Mouse (Mus musculus) liver, embryonic 12.5 days (tissue): Measurements from ENCODE around the gene Ddx21. TPM values are rescaled to one million over a fixed set of nuclear protein-coding genes. Genes with fewer than 3 reads are reported as not detected.

ENCODE experiments used
- ATAC-seq: fragments of 200-750 bp; cut with Nextera tagmentation; 2 replicates; pipeline ENCODE4 v1.8.0; 2017; ENCODE audit warnings: moderate number of reproducible peaks, mild to moderate bottlenecking, moderate library complexity
- H3K27ac ChIP-seq: fragments of 300-500 bp; sonication (generic); 2 replicates; pipeline ENCODE4 v1.5.1; 2016; ENCODE audit warnings: mild to moderate bottlenecking
- H3K27me3 ChIP-seq: fragments of 300-500 bp; sonication (generic); replicated peaks from 2 replicates; pipeline ENCODE4 v1.6.1; 2016; ENCODE audit warnings: mild to moderate bottlenecking, moderate library complexity
- H3K36me3 ChIP-seq: fragments of 300-500 bp; sonication (generic); 2 replicates; pipeline ENCODE4 v1.6.1; 2016; ENCODE audit warnings: mild to moderate bottlenecking, moderate library complexity
- H3K4me1 ChIP-seq: fragments of 300-500 bp; sonication (generic); 2 replicates; pipeline ENCODE4 v1.6.1; 2016
- H3K4me2 ChIP-seq: fragments of 300-500 bp; sonication (generic); 2 replicates; pipeline ENCODE4 v1.6.1; 2016; ENCODE audit warnings: mild to moderate bottlenecking, moderate library complexity
- H3K4me3 ChIP-seq: fragments of 300-500 bp; sonication (generic); 2 replicates; pipeline ENCODE4 v1.5.1; 2016; ENCODE audit warnings: mild to moderate bottlenecking, moderate library complexity
- H3K9ac ChIP-seq: fragments of 300-500 bp; sonication (generic); 2 replicates; pipeline ENCODE4 v1.6.1; 2016; ENCODE audit warnings: mild to moderate bottlenecking, moderate library complexity
- H3K9me3 ChIP-seq: fragments of 300-500 bp; sonication (generic); replicated peaks from 2 replicates; pipeline ENCODE4 v1.6.1; 2016; ENCODE audit warnings: mild to moderate bottlenecking, moderate library complexity
- WGBS: fragments of 180-500 bp; shearing (Covaris S2); methylation state at CpG from one replicate; pipeline ENCODE4 v1.1.7; 2016; ENCODE audit not compliant: insufficient replicate concordance; 5-methylcytosine and 5-hydroxymethylcytosine counted together
- polyA plus RNA-seq: library from polyadenylated mRNA; unstranded; fragments of >200 nt; fragmentation: Nextera tagmentation; extraction: Ambion mirVana; gene quantifications from 2 replicates; pipeline ENCODE4 v1.2.1, GENCODE M21; 2016

Gene Ddx21
- polyA plus RNA-seq, 1 experiment from 2014 or later, result 40.6 TPM

GRCm38 (mm10) chr10:62541499-62541898 lies 60.6 kb downstream of the Ddx21 start:
- Histone ChIP-seq H3K4me1 (peaks cover 38% of the 10 kb centered on the region), H3K27me3 (0 out of 2 replicates have a peak, but pooled peaks cover 4% of the 10 kb centered on the region), H3K9ac (no peak overlapping the region), H3K36me3 (no peaks in the 10 kb centered on the region), H3K27ac (peak overlapping the region; percentile 69; the same call in 1 of the 2 replicates), H3K4me3 (no peak overlapping the region), H3K9me3 (no peaks in the 10 kb centered on the region), H3K4me2 (0 out of 2 replicates have a peak overlapping the region, but pooled peaks have one; percentile 6)
- no peak for ATAC-seq
- 65% methylated on average over 12 of the region's 12 CpGs for WGBS

DNA sequence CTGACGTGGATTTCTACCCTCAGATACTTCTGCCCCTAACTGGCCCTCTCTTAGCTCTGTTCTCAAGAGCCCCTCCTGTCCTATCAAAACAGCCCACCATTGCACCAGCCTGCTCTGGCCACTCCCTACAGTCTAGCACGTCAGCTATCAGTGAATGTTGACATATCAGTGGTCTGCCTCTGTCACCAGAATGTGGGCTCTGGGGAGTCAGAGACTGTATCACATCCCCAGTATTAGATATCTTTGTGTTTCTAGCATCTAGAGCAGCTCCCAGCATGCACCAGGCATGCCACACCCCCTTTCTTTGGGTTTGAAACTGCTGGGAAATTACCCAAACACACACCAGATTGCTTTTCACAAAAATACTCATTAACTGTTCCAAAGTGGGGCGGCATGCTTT lies 61.3 kb downstream of the Ddx21 start:
- ATAC-seq, result peak; percentile 87
- no peaks in the 10 kb centered on the region for H3K36me3 ChIP-seq
- peaks cover 43% of the 10 kb centered on the region for H3K4me1 ChIP-seq
- H3K4me2 ChIP-seq, result peak overlapping the region; percentile 18
- H3K27ac ChIP-seq, result peak overlapping the region; percentile 43; the same call in 1 of the 2 replicates
- H3K9ac ChIP-seq, result no peak overlapping the region
- H3K9me3 ChIP-seq, result no peaks in the 10 kb centered on the region
- no peaks in the 10 kb centered on the region for H3K27me3 ChIP-seq
- H3K4me3 ChIP-seq, result no peak overlapping the region
- WGBS, result 34% methylated on average over 3 of the region's 3 CpGs

- Histone ChIP-seq H3K27me3 (no peaks in the 10 kb centered on the region), H3K36me3 (no peaks in the 10 kb centered on the region), H3K9me3 (no peaks in the 10 kb centered on the region), H3K9ac (no peak overlapping the region), H3K4me2 (no peak overlapping the region), H3K4me3 (no peak overlapping the region), H3K27ac (no peak overlapping the region), H3K4me1 (peaks cover 5% of the 10 kb centered on the region)
- 73% methylated on average over 7 of the region's 7 CpGs for WGBS
- ATAC-seq, result no peak
Observed at GRCm38 (mm10) chr10:62534509-62534908, 67.6 kb downstream of the Ddx21 start.

- 21% methylated on average over 2 of the region's 2 CpGs for WGBS
- Histone ChIP-seq H3K27me3 (no peaks in the 10 kb centered on the region), H3K9ac (no peak overlapping the region), H3K9me3 (no peaks in the 10 kb centered on the region), H3K36me3 (no peaks in the 10 kb centered on the region), H3K4me3 (no peak overlapping the region), H3K4me1 (peaks cover 5% of the 10 kb centered on the region; the same call in 1 of the 2 replicates), H3K27ac (no peak overlapping the region), H3K4me2 (no peak overlapping the region)
- ATAC-seq, result no peak
Observed at GRCm38 (mm10) chr10:62532832-62533231, 69.2 kb downstream of the Ddx21 start.

Other genes with a start within 250 kb of the Ddx21 start
- gene Hk1, start 222.4 kb downstream of the Ddx21 start, polyA plus RNA-seq, result 130 and 131 TPM in 2 replicates
- 6.9 and 7.8 TPM in 2 replicates for gene Hkdc1, start 179.8 kb downstream of the Ddx21 start, polyA plus RNA-seq
- gene 4930507D05Rik, start 152.8 kb downstream of the Ddx21 start, polyA plus RNA-seq, result 0.14 and 0.51 TPM in 2 replicates
- 25.4 and 30.7 TPM in 2 replicates for gene Supv3l1, start 152.5 kb downstream of the Ddx21 start, polyA plus RNA-seq
- gene Vps26a, start 115.5 kb downstream of the Ddx21 start, polyA plus RNA-seq, result 59.8 and 59.9 TPM in 2 replicates
- 54.4 and 57.7 TPM in 2 replicates for gene Srgn, start 74.8 kb downstream of the Ddx21 start, polyA plus RNA-seq
- 20.0 and 21.1 TPM in 2 replicates for gene Kif1bp, start 23.8 kb downstream of the Ddx21 start, polyA plus RNA-seq
- 59.0 and 59.4 TPM in 2 replicates for gene Ddx50, start 48.9 kb upstream of the Ddx21 start, polyA plus RNA-seq
- 0.30 and 0.57 TPM in 2 replicates for gene Stox1, start 123.8 kb upstream of the Ddx21 start, polyA plus RNA-seq
- gene Ccar1, start 190.0 kb upstream of the Ddx21 start, polyA plus RNA-seq, result 76.2 and 78.7 TPM in 2 replicates